Mouse (Mus musculus) embryonic facial prominence, embryonic 14.5 days (tissue): ENCODE results near the gene Zfp524. TPM values are rescaled to one million over a fixed set of nuclear protein-coding genes. Genes with fewer than 3 reads are reported as not detected.

ENCODE experiments used
- ATAC-seq: fragments of 200-750 bp; cut with Nextera tagmentation; 2 replicates; pipeline ENCODE4 v1.8.0; 2017; ENCODE audit warnings: low read depth, moderate number of reproducible peaks, moderate TSS enrichment
- DNase-seq: peaks from one replicate; pipeline ENCODE4 v3.0.0-alpha.2; 2015; ENCODE audit warnings: low spot score
- H3K27ac ChIP-seq: fragments of 300-500 bp; sonication (generic); replicated peaks from 2 replicates; pipeline ENCODE4 v1.5.1; 2014; ENCODE audit warnings: low read depth, mild to moderate bottlenecking, low read length, moderate library complexity
- H3K27me3 ChIP-seq: fragments of 300-500 bp; sonication (generic); replicated peaks from 2 replicates; pipeline ENCODE4 v1.6.1; 2014; ENCODE audit warnings: low read length; ENCODE audit not compliant: control insufficient read depth, insufficient read depth
- H3K36me3 ChIP-seq: fragments of 300-500 bp; sonication (generic); 2 replicates; pipeline ENCODE4 v1.6.1; 2014; ENCODE audit warnings: low read length, mixed read lengths; ENCODE audit not compliant: control insufficient read depth, insufficient read depth
- H3K4me1 ChIP-seq: fragments of 300-500 bp; sonication (generic); 2 replicates; pipeline ENCODE4 v1.6.1; 2014; ENCODE audit warnings: antibody characterized with exemption, low read length; ENCODE audit not compliant: control insufficient read depth, insufficient read depth
- H3K4me2 ChIP-seq: fragments of 300-500 bp; sonication (generic); 2 replicates; pipeline ENCODE4 v1.6.1; 2014; ENCODE audit warnings: low read depth, mild to moderate bottlenecking, low read length, moderate library complexity, mixed read lengths
- H3K4me3 ChIP-seq: fragments of 300-500 bp; sonication (generic); 2 replicates; pipeline ENCODE4 v1.5.1; 2014; ENCODE audit warnings: low read depth, mild to moderate bottlenecking, low read length
- H3K9ac ChIP-seq: fragments of 300-500 bp; sonication (generic); 2 replicates; pipeline ENCODE4 v1.6.1; 2014; ENCODE audit warnings: low read depth, mild to moderate bottlenecking, low read length, moderate library complexity, mixed read lengths
- H3K9me3 ChIP-seq: fragments of 300-500 bp; sonication (generic); 2 replicates; pipeline ENCODE4 v1.6.1; 2016; ENCODE audit warnings: low read length; ENCODE audit not compliant: control insufficient read depth
- WGBS: fragments of 180-500 bp; shearing (Covaris S2); extraction: QIAGEN DNeasy Blood & Tissue Kit; methylation state at CpG from one replicate; pipeline ENCODE4 v1.1.7; 2014; 5-methylcytosine and 5-hydroxymethylcytosine counted together
- polyA plus RNA-seq: library from polyadenylated mRNA; unstranded; fragments of >200 nt; fragmentation: Nextera tagmentation; extraction: Ambion mirVana; gene quantifications from 2 replicates; pipeline ENCODE4 v1.2.1, GENCODE M21; 2014

Zfp524 gene
- polyA plus RNA-seq, 1 experiment from 2014 or later: 16.5 TPM

- Histone ChIP-seq H3K9me3 (no peaks in the 10 kb centered on the region), H3K36me3 (no peaks in the 10 kb centered on the region), H3K4me1 (peaks cover 19% of the 10 kb centered on the region), H3K27ac (no peak overlapping the region), H3K4me2 (no peak overlapping the region), H3K27me3 (peaks cover 24% of the 10 kb centered on the region), H3K9ac (no peak overlapping the region), H3K4me3 (no peak overlapping the region)
- ATAC-seq (no peak), DNase-seq (no peak)
- 89% methylated on average over 1 of the region's 1 CpGs for WGBS
These were observed 44.4 kb downstream of the Zfp524 start for GRCm38 (mm10) chr7:5058631-5059030.

DNA sequence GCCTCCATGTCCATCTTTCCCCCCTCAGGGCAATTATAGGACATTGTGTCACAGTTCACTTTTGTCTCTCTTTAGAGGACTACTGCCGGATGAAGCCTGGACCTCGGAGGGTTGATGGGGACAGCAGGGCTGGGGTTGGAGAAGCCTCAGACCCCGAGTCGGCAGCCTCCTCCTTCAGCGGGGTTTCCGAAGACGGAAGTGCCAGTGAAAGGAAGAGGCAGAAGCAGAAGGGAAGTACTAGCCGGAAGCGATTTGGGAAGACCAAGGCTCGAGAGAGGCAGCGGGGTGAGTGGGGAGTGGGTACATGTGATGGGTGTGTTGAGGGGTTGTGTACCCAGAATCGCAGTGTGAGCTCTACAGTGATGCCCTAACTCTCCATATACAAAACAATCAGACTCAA is 45.2 kb downstream of the Zfp524 start:
- Histone ChIP-seq H3K4me3 (no peak overlapping the region), H3K36me3 (no peaks in the 10 kb centered on the region), H3K27me3 (peaks cover 16% of the 10 kb centered on the region), H3K4me2 (peak overlapping the region; percentile 58), H3K4me1 (peaks cover 20% of the 10 kb centered on the region), H3K9me3 (no peaks in the 10 kb centered on the region), H3K27ac (peak overlapping the region; percentile 100; the same call in 1 of the 2 replicates), H3K9ac (no peak overlapping the region)
- DNase-seq: no peak
- WGBS: 88% methylated on average over 12 of the region's 12 CpGs
- ATAC-seq: no peak

- DNase-seq (peak; percentile 94), ATAC-seq (no peak; the same call in 1 of the 2 replicates)
- H3K9me3 ChIP-seq: no peaks in the 10 kb centered on the region
- H3K4me2 ChIP-seq: peak overlapping the region; percentile 58
- H3K27ac ChIP-seq: peak overlapping the region; percentile 100
- WGBS: 4% methylated on average over 27 of the region's 27 CpGs
- H3K4me3 ChIP-seq: peak overlapping the region; percentile 64
- H3K27me3 ChIP-seq: peaks cover 8% of the 10 kb centered on the region
- peaks cover 21% of the 10 kb centered on the region for H3K4me1 ChIP-seq
- H3K9ac ChIP-seq: peak overlapping the region; percentile 96
- no peaks in the 10 kb centered on the region for H3K36me3 ChIP-seq
These were observed 46.1 kb downstream of the Zfp524 start for GRCm38 (mm10) chr7:5060239-5060731.

- H3K9me3 ChIP-seq: no peaks in the 10 kb centered on the region
- ATAC-seq (peak; percentile 92), DNase-seq (peak; percentile 99)
- H3K4me3 ChIP-seq: peak overlapping the region; percentile 64
- under 1% methylated on average over 55 of the region's 60 CpGs for WGBS
- peaks cover 17% of the 10 kb centered on the region for H3K4me1 ChIP-seq
- peak overlapping the region; percentile 96 for H3K9ac ChIP-seq
- H3K36me3 ChIP-seq: peaks cover 2% of the 10 kb centered on the region; the same call in 1 of the 2 replicates
- peak overlapping the region; percentile 58 for H3K4me2 ChIP-seq
- peak overlapping the region; percentile 100 for H3K27ac ChIP-seq
- no peaks in the 10 kb centered on the region for H3K27me3 ChIP-seq
These were observed 46.9 kb downstream of the Zfp524 start for GRCm38 (mm10) chr7:5060944-5061773.

- Histone ChIP-seq H3K27me3 (no peaks in the 10 kb centered on the region), H3K9me3 (no peaks in the 10 kb centered on the region), H3K4me1 (peaks cover 17% of the 10 kb centered on the region), H3K4me2 (peak within 1 kb of the TSS; percentile 58), H3K9ac (peak within 1 kb of the TSS; percentile 96), H3K36me3 (peaks cover 8% of the 10 kb centered on the region; the same call in 1 of the 2 replicates), H3K27ac (peak within 1 kb of the TSS; percentile 100), H3K4me3 (peak within 1 kb of the TSS; percentile 64)
- 0% methylated on average over 40 of the region's 65 CpGs for WGBS
- ATAC-seq: peak; percentile 77
- DNase-seq: peak; percentile 95
These were observed 47.7 kb downstream of the Zfp524 start, which contains the start of gene U2af2 for GRCm38 (mm10) chr7:5061774-5062359. U2af2 (plus strand) TSS chr7:5062143.

DNA sequence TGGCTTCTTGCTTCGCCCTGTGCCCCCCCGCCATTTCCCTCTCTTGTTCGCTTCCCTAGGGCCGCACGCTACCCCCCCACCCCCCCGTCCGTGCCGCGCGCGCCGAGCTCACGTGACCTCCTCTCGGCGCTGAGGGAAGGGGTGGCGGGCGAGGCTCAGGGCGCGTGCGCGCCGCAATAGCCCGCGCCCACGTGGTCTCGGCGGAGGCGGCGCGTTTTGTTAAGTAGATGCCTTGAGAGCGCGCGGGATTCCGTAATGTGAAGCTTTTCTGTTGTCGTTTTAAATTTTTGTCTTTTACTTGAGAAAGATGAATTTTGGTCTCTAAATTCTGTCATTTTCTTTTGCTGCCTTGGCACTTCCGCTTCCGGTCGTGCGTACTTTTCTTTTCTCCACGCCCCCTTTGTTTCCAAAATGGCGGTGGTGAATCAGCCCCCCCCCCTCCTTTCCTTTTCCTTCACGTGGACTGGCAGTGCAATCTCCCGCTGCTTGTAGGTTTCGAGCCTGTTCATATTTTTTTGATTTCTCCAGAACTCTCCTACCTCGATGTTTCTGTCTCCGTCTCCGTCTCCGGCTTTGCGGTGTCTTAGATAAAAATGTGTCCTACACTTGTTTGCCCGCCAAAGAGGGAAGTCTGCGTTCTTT is 48.3 kb downstream of the Zfp524 start:
- H3K27ac ChIP-seq: peak overlapping the region; percentile 100
- WGBS: under 1% methylated on average over 39 of the region's 51 CpGs
- ATAC-seq (peak; percentile 34), DNase-seq (peak; percentile 92)
- H3K4me3 ChIP-seq: peak overlapping the region; percentile 64
- no peaks in the 10 kb centered on the region for H3K27me3 ChIP-seq
- H3K9me3 ChIP-seq: no peaks in the 10 kb centered on the region
- peak overlapping the region; percentile 58 for H3K4me2 ChIP-seq
- peak overlapping the region; percentile 96 for H3K9ac ChIP-seq
- peaks cover 12% of the 10 kb centered on the region; the same call in 1 of the 2 replicates for H3K36me3 ChIP-seq
- peaks cover 17% of the 10 kb centered on the region for H3K4me1 ChIP-seq

GRCm38 (mm10) chr7:5064886-5065285 is 50.7 kb downstream of the Zfp524 start:
- 95% methylated on average over 6 of the region's 6 CpGs for WGBS
- Histone ChIP-seq H3K4me1 (peaks cover 14% of the 10 kb centered on the region), H3K4me2 (no peak overlapping the region), H3K27me3 (no peaks in the 10 kb centered on the region), H3K9me3 (no peaks in the 10 kb centered on the region), H3K36me3 (peaks cover 36% of the 10 kb centered on the region), H3K4me3 (no peak overlapping the region), H3K27ac (no peak overlapping the region), H3K9ac (no peak overlapping the region)
- no peak for DNase-seq
- ATAC-seq: no peak
